Mouse (Mus musculus): Measurements from ENCODE around the gene Sbsn. TPM values are rescaled to one million over a fixed set of nuclear protein-coding genes. Genes with fewer than 3 reads are reported as not detected.

The Sbsn gene
- polyA plus RNA-seq, 2 experiments, result 28.4 to 38.7 TPM

- Histone ChIP-seq H3K4me2 (replicated peaks; ENCODE audit: low read depth, low read length, severe bottlenecking) (no peak overlapping the region), H3K4me1 (ENCODE audit: control insufficient read depth, insufficient read depth, low read length) (no peaks in the 10 kb centered on the region), H3K27ac (replicated peaks; ENCODE audit: low read depth, low read length) (no peak overlapping the region), H3K27me3 (ENCODE audit: control insufficient read depth, insufficient read depth, low read length) (no peaks in the 10 kb centered on the region), H3K4me3 (replicated peaks; ENCODE audit: low read length) (no peak overlapping the region), H3K36me3 (ENCODE audit: control insufficient read depth, insufficient read depth, low read length) (no peaks in the 10 kb centered on the region), H3K9ac (ENCODE audit: low read depth, low read length, severe bottlenecking) (no peak overlapping the region), H3K9me3 (ENCODE audit: control insufficient read depth, low read length) (peaks cover 5% of the 10 kb centered on the region)
- ATAC-seq (ENCODE audit: low FRiP score, low read depth) (no peak), DNase-seq (ENCODE audit: low spot score) (peak; percentile 45)
- TF ChIP-seq POLR2A (IDR thresholded peaks at IDR 0.05; ENCODE audit: borderline replicate concordance, extremely low read depth, insufficient read depth, insufficient read length), result no peak
- 70% methylated on average over 1 of the region's 1 CpGs for WGBS
Measured at GRCm38 (mm10) chr7:30796790-30797189, 45.5 kb downstream of the Sbsn start.

DNA sequence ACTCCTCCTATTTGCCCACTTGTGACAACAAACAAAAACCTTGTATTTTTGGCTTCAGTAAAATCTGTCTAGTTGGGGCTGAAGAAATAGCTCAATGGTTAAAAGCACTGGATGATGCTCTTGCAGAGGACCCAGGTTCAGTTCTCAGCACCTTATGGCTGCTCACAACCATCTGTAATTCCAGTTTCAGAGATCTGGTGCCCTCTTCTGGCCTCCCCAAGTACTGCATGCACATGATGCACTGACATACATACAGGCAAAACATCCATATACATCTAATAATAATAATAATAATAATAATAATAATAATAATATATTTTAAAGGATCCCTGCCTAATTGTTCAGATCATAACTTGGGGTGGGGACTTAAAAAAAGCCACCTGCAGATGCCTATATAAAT, 49.4 kb downstream of the Sbsn start:
- H3K27ac ChIP-seq (replicated peaks; ENCODE audit: low read depth, low read length), result no peak overlapping the region
- DNase-seq (ENCODE audit: low spot score) (no peak), ATAC-seq (ENCODE audit: low FRiP score, low read depth) (no peak)
- peaks cover 8% of the 10 kb centered on the region for H3K9me3 ChIP-seq (ENCODE audit: control insufficient read depth, low read length)
- no peak for TF ChIP-seq POLR2A (IDR thresholded peaks at IDR 0.05; ENCODE audit: borderline replicate concordance, extremely low read depth, insufficient read depth, insufficient read length)
- no peaks in the 10 kb centered on the region for H3K36me3 ChIP-seq (ENCODE audit: control insufficient read depth, insufficient read depth, low read length)
- no peak overlapping the region for H3K9ac ChIP-seq (ENCODE audit: low read depth, low read length, severe bottlenecking)
- H3K4me2 ChIP-seq (replicated peaks; ENCODE audit: low read depth, low read length, severe bottlenecking), result no peak overlapping the region
- no peaks in the 10 kb centered on the region for H3K27me3 ChIP-seq (ENCODE audit: control insufficient read depth, insufficient read depth, low read length)
- no peak overlapping the region for H3K4me3 ChIP-seq (replicated peaks; ENCODE audit: low read length)
- no peaks in the 10 kb centered on the region for H3K4me1 ChIP-seq (ENCODE audit: control insufficient read depth, insufficient read depth, low read length)

GRCm38 (mm10) chr7:30803256-30803655, 52.0 kb downstream of the Sbsn start:
- DNase-seq (ENCODE audit: low spot score) (no peak), ATAC-seq (ENCODE audit: low FRiP score, low read depth) (no peak)
- Histone ChIP-seq H3K9ac (ENCODE audit: low read depth, low read length, severe bottlenecking) (no peak overlapping the region), H3K27ac (replicated peaks; ENCODE audit: low read depth, low read length) (no peak overlapping the region), H3K27me3 (ENCODE audit: control insufficient read depth, insufficient read depth, low read length) (no peaks in the 10 kb centered on the region), H3K9me3 (ENCODE audit: control insufficient read depth, low read length) (peaks cover 8% of the 10 kb centered on the region), H3K4me1 (ENCODE audit: control insufficient read depth, insufficient read depth, low read length) (no peaks in the 10 kb centered on the region), H3K36me3 (ENCODE audit: control insufficient read depth, insufficient read depth, low read length) (no peaks in the 10 kb centered on the region), H3K4me2 (replicated peaks; ENCODE audit: low read depth, low read length, severe bottlenecking) (no peak overlapping the region), H3K4me3 (replicated peaks; ENCODE audit: low read length) (no peak overlapping the region)
- 94% methylated on average over 3 of the region's 3 CpGs for WGBS
- TF ChIP-seq POLR2A (IDR thresholded peaks at IDR 0.05; ENCODE audit: borderline replicate concordance, extremely low read depth, insufficient read depth, insufficient read length), result no peak

DNA sequence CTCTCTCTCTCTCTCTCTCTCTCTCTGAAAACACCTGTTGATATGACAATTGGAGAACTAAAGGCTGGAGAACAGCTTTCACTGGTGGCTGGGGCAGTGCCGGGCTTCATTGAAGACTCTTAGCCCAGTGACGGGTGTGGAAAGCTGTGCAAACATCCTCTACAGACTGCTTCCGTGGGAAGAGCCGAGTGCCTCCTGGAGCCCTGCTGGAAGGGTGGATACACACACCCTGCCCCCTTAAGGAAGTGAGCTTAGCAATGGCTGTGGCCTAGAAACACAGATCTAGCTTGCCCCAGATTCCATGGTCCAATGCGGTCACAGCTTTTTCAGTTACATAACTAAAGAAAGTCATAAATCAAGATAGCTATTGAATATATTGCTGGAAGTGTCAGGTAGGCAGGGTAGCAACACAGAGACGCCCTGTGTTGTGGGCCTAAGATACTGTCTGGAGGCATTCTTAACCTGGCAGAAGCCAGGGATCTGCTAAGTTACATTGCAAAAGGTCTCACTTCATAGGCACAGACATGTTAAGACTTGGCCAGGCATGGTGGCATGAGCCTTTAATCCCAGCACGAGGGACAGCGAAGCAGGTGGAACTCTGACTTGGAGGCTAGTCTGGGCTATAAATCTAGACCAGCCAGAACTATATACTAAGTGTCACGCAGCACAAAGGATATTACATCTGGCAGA, 52.9 kb downstream of the Sbsn start:
- peaks cover 8% of the 10 kb centered on the region for H3K9me3 ChIP-seq (ENCODE audit: control insufficient read depth, low read length)
- H3K4me2 ChIP-seq (replicated peaks; ENCODE audit: low read depth, low read length, severe bottlenecking), result no peak overlapping the region
- ATAC-seq (ENCODE audit: low FRiP score, low read depth) (no peak), DNase-seq (ENCODE audit: low spot score) (no peak)
- no peak overlapping the region for H3K9ac ChIP-seq (ENCODE audit: low read depth, low read length, severe bottlenecking)
- H3K36me3 ChIP-seq (ENCODE audit: control insufficient read depth, insufficient read depth, low read length), result no peaks in the 10 kb centered on the region
- H3K27ac ChIP-seq (replicated peaks; ENCODE audit: low read depth, low read length), result no peak overlapping the region
- H3K4me1 ChIP-seq (ENCODE audit: control insufficient read depth, insufficient read depth, low read length), result no peaks in the 10 kb centered on the region
- TF ChIP-seq POLR2A (IDR thresholded peaks at IDR 0.05; ENCODE audit: borderline replicate concordance, extremely low read depth, insufficient read depth, insufficient read length), result no peak
- WGBS, result 71% methylated on average over 9 of the region's 9 CpGs
- no peaks in the 10 kb centered on the region for H3K27me3 ChIP-seq (ENCODE audit: control insufficient read depth, insufficient read depth, low read length)
- no peak overlapping the region for H3K4me3 ChIP-seq (replicated peaks; ENCODE audit: low read length)

Other genes starting within 250 kb of the Sbsn start
Only the 30 nearest of the 32 such genes appear.
- gene Arhgap33, start 216.4 kb upstream of the Sbsn start, polyA plus RNA-seq (2012; rRNA removed), result 66.1 and 91.7 TPM in 2 replicates
- 9.7 and 14.2 TPM in 2 replicates for gene Arhgap33, start 216.4 kb upstream of the Sbsn start, polyA plus RNA-seq (2014; fragmentation: Nextera tagmentation; extraction: Ambion mirVana)
- gene Hspb6, start 199.3 kb upstream of the Sbsn start, polyA plus RNA-seq (2012; rRNA removed), result 15.4 and 18.6 TPM in 2 replicates
- gene Hspb6, start 199.3 kb upstream of the Sbsn start, polyA plus RNA-seq (2014; fragmentation: Nextera tagmentation; extraction: Ambion mirVana), result 15.7 and 16.8 TPM in 2 replicates
- gene Proser3, start 199.2 kb upstream of the Sbsn start, polyA plus RNA-seq (2012; rRNA removed), result 31.8 and 47.3 TPM in 2 replicates
- 9.4 and 10.8 TPM in 2 replicates for gene Proser3, start 199.2 kb upstream of the Sbsn start, polyA plus RNA-seq (2014; fragmentation: Nextera tagmentation; extraction: Ambion mirVana)
- gene Lin37, start 191.6 kb upstream of the Sbsn start, polyA plus RNA-seq (2012; rRNA removed), result 35.8 and 38.7 TPM in 2 replicates
- 38.5 and 45.8 TPM in 2 replicates for gene Lin37, start 191.6 kb upstream of the Sbsn start, polyA plus RNA-seq (2014; fragmentation: Nextera tagmentation; extraction: Ambion mirVana)
- 71.8 and 75.8 TPM in 2 replicates for gene U2af1l4, start 188.2 kb upstream of the Sbsn start, polyA plus RNA-seq (2012; rRNA removed)
- gene U2af1l4, start 188.2 kb upstream of the Sbsn start, polyA plus RNA-seq (2014; fragmentation: Nextera tagmentation; extraction: Ambion mirVana), result 95.6 and 99.2 TPM in 2 replicates
- 7.3 and 8.9 TPM in 2 replicates for gene Gm49396, start 188.1 kb upstream of the Sbsn start, polyA plus RNA-seq (2012; rRNA removed)
- 5.0 and 7.4 TPM in 2 replicates for gene Gm49396, start 188.1 kb upstream of the Sbsn start, polyA plus RNA-seq (2014; fragmentation: Nextera tagmentation; extraction: Ambion mirVana)
- 141 and 161 TPM in 2 replicates for gene Psenen, start 187.8 kb upstream of the Sbsn start, polyA plus RNA-seq (2012; rRNA removed)
- 136 and 137 TPM in 2 replicates for gene Psenen, start 187.8 kb upstream of the Sbsn start, polyA plus RNA-seq (2014; fragmentation: Nextera tagmentation; extraction: Ambion mirVana)
- gene Igflr1, start 186.0 kb upstream of the Sbsn start, polyA plus RNA-seq (2012; rRNA removed), result 5.2 and 6.0 TPM in 2 replicates
- 1.7 and 4.9 TPM in 2 replicates for gene Igflr1, start 186.0 kb upstream of the Sbsn start, polyA plus RNA-seq (2014; fragmentation: Nextera tagmentation; extraction: Ambion mirVana)
- gene Kmt2b, start 162.7 kb upstream of the Sbsn start, polyA plus RNA-seq (2012; rRNA removed), result 62.0 and 73.8 TPM in 2 replicates
- gene Kmt2b, start 162.7 kb upstream of the Sbsn start, polyA plus RNA-seq (2014; fragmentation: Nextera tagmentation; extraction: Ambion mirVana), result 13.1 and 15.4 TPM in 2 replicates
- gene Zbtb32, start 152.6 kb upstream of the Sbsn start, polyA plus RNA-seq (2012; rRNA removed), result 0.51 and 0.55 TPM in 2 replicates
- 0.62 and 0.67 TPM in 2 replicates for gene Zbtb32, start 152.6 kb upstream of the Sbsn start, polyA plus RNA-seq (2014; fragmentation: Nextera tagmentation; extraction: Ambion mirVana)
- 4.7 and 5.7 TPM in 2 replicates for gene Upk1a, start 138.6 kb upstream of the Sbsn start, polyA plus RNA-seq (2012; rRNA removed)
- 1.2 and 1.7 TPM in 2 replicates for gene Upk1a, start 138.6 kb upstream of the Sbsn start, polyA plus RNA-seq (2014; fragmentation: Nextera tagmentation; extraction: Ambion mirVana)
- 607 and 677 TPM in 2 replicates for gene Cox6b1, start 125.3 kb upstream of the Sbsn start, polyA plus RNA-seq (2012; rRNA removed)
- 799 and 875 TPM in 2 replicates for gene Cox6b1, start 125.3 kb upstream of the Sbsn start, polyA plus RNA-seq (2014; fragmentation: Nextera tagmentation; extraction: Ambion mirVana)
- gene Etv2, start 115.6 kb upstream of the Sbsn start, polyA plus RNA-seq (2012; rRNA removed), result 0.17 TPM in 1 of 2 replicates, not detected in the other
- gene Etv2, start 115.6 kb upstream of the Sbsn start, polyA plus RNA-seq (2014; fragmentation: Nextera tagmentation; extraction: Ambion mirVana), result 0.19 TPM in 1 of 2 replicates, not detected in the other
- gene Rbm42, start 101.2 kb upstream of the Sbsn start, polyA plus RNA-seq (2012; rRNA removed), result 68.1 and 87.7 TPM in 2 replicates
- 107 and 113 TPM in 2 replicates for gene Rbm42, start 101.2 kb upstream of the Sbsn start, polyA plus RNA-seq (2014; fragmentation: Nextera tagmentation; extraction: Ambion mirVana)
- 38.8 and 45.0 TPM in 2 replicates for gene Haus5, start 86.5 kb upstream of the Sbsn start, polyA plus RNA-seq (2012; rRNA removed)
- 35.0 and 35.6 TPM in 2 replicates for gene Haus5, start 86.5 kb upstream of the Sbsn start, polyA plus RNA-seq (2014; fragmentation: Nextera tagmentation; extraction: Ambion mirVana)
- gene Pmis2, start 79.9 kb upstream of the Sbsn start, polyA plus RNA-seq (2012; rRNA removed), result not detected in 2 replicates
- not detected in 2 replicates for gene Pmis2, start 79.9 kb upstream of the Sbsn start, polyA plus RNA-seq (2014; fragmentation: Nextera tagmentation; extraction: Ambion mirVana)
- gene 2200002J24Rik, start 52.5 kb upstream of the Sbsn start, polyA plus RNA-seq (2012; rRNA removed), result 0.44 TPM in 1 of 2 replicates, not detected in the other
- gene 2200002J24Rik, start 52.5 kb upstream of the Sbsn start, polyA plus RNA-seq (2014; fragmentation: Nextera tagmentation; extraction: Ambion mirVana), result 0.51 TPM in 1 of 2 replicates, not detected in the other
- gene Atp4a, start 39.3 kb upstream of the Sbsn start, polyA plus RNA-seq (2012; rRNA removed), result 0.89 and 1.0 TPM in 2 replicates
- 0.30 and 0.48 TPM in 2 replicates for gene Atp4a, start 39.3 kb upstream of the Sbsn start, polyA plus RNA-seq (2014; fragmentation: Nextera tagmentation; extraction: Ambion mirVana)
- gene Tmem147, start 21.9 kb upstream of the Sbsn start, polyA plus RNA-seq (2012; rRNA removed), result 178 and 233 TPM in 2 replicates
- 221 and 231 TPM in 2 replicates for gene Tmem147, start 21.9 kb upstream of the Sbsn start, polyA plus RNA-seq (2014; fragmentation: Nextera tagmentation; extraction: Ambion mirVana)
- gene Gapdhs, start 7.8 kb upstream of the Sbsn start, polyA plus RNA-seq (2012; rRNA removed), result not detected in 2 replicates
- 0.75 TPM in 1 of 2 replicates, not detected in the other for gene Gapdhs, start 7.8 kb upstream of the Sbsn start, polyA plus RNA-seq (2014; fragmentation: Nextera tagmentation; extraction: Ambion mirVana)
- gene Dmkn, start 12.3 kb downstream of the Sbsn start, polyA plus RNA-seq (2012; rRNA removed), result 124 and 151 TPM in 2 replicates
- gene Dmkn, start 12.3 kb downstream of the Sbsn start, polyA plus RNA-seq (2014; fragmentation: Nextera tagmentation; extraction: Ambion mirVana), result 168 and 289 TPM in 2 replicates
- 290 and 318 TPM in 2 replicates for gene Krtdap, start 36.4 kb downstream of the Sbsn start, polyA plus RNA-seq (2012; rRNA removed)
- 833 and 1,442 TPM in 2 replicates for gene Krtdap, start 36.4 kb downstream of the Sbsn start, polyA plus RNA-seq (2014; fragmentation: Nextera tagmentation; extraction: Ambion mirVana)
- 0.12 and 0.18 TPM in 2 replicates for gene Ffar2, start 72.3 kb downstream of the Sbsn start, polyA plus RNA-seq (2012; rRNA removed)
- 0.44 TPM in 1 of 2 replicates, not detected in the other for gene Ffar2, start 72.3 kb downstream of the Sbsn start, polyA plus RNA-seq (2014; fragmentation: Nextera tagmentation; extraction: Ambion mirVana)
- gene Ffar3, start 104.7 kb downstream of the Sbsn start, polyA plus RNA-seq (2012; rRNA removed), result not detected in 2 replicates
- not detected in 2 replicates for gene Ffar3, start 104.7 kb downstream of the Sbsn start, polyA plus RNA-seq (2014; fragmentation: Nextera tagmentation; extraction: Ambion mirVana)
- gene Ffar1, start 110.1 kb downstream of the Sbsn start, polyA plus RNA-seq (2012; rRNA removed), result 0.01 and 0.03 TPM in 2 replicates
- gene Ffar1, start 110.1 kb downstream of the Sbsn start, polyA plus RNA-seq (2014; fragmentation: Nextera tagmentation; extraction: Ambion mirVana), result not detected in 2 replicates
- 0.09 and 0.11 TPM in 2 replicates for gene Cd22, start 128.9 kb downstream of the Sbsn start, polyA plus RNA-seq (2012; rRNA removed)
- 0.10 TPM in 1 of 2 replicates, not detected in the other for gene Cd22, start 128.9 kb downstream of the Sbsn start, polyA plus RNA-seq (2014; fragmentation: Nextera tagmentation; extraction: Ambion mirVana)
- gene Mag, start 163.4 kb downstream of the Sbsn start, polyA plus RNA-seq (2012; rRNA removed), result 1.2 and 2.4 TPM in 2 replicates
- gene Mag, start 163.4 kb downstream of the Sbsn start, polyA plus RNA-seq (2014; fragmentation: Nextera tagmentation; extraction: Ambion mirVana), result 0.35 and 1.2 TPM in 2 replicates
- gene Hamp2, start 173.2 kb downstream of the Sbsn start, polyA plus RNA-seq (2012; rRNA removed), result 0.55 TPM in 1 of 2 replicates, not detected in the other
- not detected in 2 replicates for gene Hamp2, start 173.2 kb downstream of the Sbsn start, polyA plus RNA-seq (2014; fragmentation: Nextera tagmentation; extraction: Ambion mirVana)
- gene Hamp, start 192.6 kb downstream of the Sbsn start, polyA plus RNA-seq (2012; rRNA removed), result 0.23 TPM in 1 of 2 replicates, not detected in the other
- gene Hamp, start 192.6 kb downstream of the Sbsn start, polyA plus RNA-seq (2014; fragmentation: Nextera tagmentation; extraction: Ambion mirVana), result not detected in 2 replicates
- gene Usf2, start 205.3 kb downstream of the Sbsn start, polyA plus RNA-seq (2012; rRNA removed), result 150 and 169 TPM in 2 replicates
- gene Usf2, start 205.3 kb downstream of the Sbsn start, polyA plus RNA-seq (2014; fragmentation: Nextera tagmentation; extraction: Ambion mirVana), result 24.0 and 24.5 TPM in 2 replicates

Measured in limb, embryonic 14.5 days (tissue).